Mouse (Mus musculus): ENCODE data around the gene Grip1.

Grip1 gene

DNA sequence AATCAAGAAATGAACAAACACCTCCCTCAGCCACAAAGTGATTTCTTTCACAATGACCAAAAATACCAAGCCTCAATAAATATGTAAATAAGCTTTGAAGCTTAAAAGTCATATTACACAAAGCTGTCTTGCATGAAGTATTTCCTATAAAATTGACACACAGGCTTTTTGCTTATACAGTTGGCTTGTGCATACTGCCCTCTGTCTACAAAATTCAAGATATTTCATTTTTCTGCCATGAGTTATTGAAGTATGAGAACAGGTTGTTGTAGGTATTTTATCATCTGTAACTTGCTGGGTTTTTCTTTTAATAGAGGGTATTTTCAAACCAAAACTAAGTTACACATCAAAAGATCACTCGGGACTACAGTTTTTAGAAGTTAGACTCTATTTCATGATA is 326.0 kb downstream of the Grip1 start:
- DNase-seq: no peak

DNA sequence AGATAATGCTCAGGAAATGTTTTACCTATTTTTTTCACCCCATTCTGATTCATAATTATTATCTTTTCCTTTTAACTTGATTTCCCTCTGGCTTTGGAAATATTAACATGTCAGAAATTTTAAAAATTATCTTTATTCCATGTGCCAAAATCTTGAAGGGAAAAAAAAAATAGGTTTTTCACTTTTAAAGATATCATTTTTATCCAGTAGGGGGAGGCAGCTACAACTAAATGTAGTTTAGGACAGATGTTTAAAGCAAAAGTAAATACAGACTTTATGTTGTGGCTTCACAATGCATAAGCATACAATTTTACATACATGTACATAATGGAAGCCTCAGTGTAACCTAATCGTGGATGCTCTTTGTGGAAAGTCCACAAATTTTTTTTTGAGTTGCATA is 336.9 kb downstream of the Grip1 start:
- no peak for DNase-seq

DNA sequence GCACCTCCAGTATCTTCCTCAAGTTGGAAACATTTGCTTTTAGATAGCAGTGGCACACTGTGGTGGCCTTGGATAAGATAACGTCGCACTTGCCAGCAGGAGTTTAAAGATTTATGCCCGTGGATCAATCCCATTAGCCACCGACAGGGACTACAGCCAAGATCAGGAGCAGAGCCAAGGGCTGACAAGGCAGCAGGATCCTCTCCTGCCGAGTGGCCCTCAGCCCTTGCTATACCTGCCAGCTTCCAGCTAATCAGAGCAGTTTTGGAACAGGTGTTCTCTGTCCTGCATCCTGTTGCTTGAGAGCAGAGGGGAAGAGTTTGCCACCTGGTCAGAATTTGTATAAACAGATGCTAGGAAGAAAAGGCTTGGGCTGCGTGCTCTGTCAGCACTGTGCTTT is 348.8 kb downstream of the Grip1 start:
- peak; percentile 31 for DNase-seq

DNA sequence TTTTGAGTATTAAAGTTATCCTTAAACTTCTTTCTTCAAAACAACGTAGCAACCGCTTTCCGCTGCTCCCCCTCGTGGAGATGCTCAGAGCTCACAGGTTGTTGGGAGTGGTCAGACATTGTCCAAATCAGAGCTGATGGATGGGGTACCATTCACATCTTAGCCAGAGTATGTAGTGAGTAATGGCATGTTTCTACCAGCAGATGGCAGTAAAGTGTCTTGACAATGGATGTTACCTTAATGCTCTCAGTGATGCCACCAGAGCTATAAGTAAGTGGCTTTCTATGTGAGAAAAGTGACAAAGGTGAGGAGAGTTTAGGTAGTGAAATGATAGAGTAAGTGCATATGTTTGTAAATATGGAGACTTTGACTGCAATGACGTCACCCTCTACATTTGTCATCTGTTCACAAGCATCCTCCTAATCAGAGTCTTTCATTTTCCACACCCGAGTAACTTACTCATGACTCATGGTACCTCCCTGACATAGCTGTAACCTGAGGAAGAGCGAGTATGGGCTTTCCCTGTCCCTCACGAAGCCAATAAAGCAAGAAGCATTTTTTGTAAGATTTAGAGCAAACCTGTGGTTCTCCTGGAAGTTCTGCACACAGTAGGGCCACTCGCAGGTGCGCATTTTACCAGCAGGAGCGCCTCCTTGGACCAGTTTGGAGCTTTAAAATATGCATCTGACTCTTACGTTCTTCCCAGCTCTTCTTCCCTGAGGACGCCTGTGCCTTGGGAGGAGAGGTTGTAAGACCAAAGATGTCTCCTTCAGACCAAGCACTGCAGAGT is 350.2 kb downstream of the Grip1 start:
- DNase-seq: peak; percentile 16

DNA sequence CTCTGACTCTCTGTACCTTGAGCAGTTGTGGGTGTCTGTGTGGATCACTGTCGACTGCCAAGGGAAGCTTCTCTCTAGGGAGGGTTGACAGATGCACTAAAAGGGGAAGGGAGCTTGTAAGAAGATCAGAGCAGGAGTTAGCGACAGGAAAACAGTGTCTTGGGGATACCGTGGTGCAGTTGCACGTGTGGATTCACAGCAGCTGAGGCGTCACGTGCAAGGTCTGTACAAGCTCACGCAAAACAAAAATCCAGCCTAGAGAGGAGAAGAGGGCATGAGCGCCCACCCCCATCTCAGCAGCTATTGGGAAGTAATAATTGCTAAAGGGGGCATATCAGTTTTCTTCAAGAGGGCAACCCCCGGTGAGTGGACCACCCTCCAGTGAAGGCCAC is 350.8 kb downstream of the Grip1 start:
- no peak for DNase-seq

DNA sequence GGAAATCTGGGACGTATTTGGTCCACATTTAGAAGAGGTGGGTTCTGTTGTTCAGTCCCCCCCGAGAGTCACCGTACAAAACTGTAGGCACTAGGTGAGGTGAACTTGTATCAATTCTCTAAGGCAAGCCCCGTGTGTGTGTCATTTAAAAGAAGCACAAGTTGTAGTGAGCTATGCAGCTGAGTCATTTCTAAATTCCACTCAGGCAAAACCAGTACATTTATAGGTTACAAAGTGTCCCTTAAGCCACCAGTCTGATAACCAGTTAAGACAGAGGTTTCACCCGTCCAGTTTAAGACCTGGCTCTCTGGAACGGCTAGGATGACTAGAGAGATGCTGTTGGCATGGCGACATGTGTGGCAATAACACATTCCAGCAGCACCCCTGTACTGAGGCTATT is 351.5 kb downstream of the Grip1 start:
- DNase-seq: no peak

DNA sequence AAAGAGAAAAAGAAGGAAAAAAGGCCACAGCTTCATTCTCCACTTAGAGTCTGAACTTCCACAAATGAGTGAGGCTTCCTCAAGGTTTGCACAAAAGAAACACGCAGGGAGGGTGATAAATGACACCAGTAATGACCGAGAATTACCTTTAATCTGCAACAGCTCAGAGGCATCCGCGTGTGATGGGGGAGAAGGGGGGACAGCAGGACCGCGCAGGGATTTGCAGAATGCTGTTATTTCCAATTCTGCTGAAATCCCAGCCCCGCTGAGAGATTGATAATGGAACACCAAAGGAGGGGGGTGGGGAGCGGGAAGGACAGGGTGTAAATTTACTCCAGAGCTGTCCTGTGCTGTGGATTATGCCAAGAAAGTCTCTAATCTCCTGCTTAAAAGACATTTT is 352.5 kb downstream of the Grip1 start:
- no peak for DNase-seq

DNA sequence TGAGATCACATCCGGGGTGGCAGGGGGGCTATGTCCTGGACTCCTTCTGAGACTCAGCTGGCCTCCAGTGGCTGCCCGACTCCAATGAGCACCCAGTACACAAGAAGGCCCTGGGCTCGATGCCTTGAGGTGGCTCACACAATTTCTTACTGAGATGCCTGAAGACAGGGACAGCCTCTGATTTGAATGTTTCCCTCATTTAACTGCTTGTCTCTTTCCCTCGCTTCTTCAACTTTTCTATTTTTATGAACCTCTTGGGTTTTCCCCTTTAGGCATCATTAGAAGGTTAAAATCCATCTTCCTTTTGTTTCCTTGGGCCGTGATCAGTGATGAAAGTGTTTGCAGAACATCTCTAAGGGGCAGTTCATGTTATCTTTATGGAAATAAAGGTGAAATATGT is 354.8 kb downstream of the Grip1 start:
- DNase-seq: no peak

DNA sequence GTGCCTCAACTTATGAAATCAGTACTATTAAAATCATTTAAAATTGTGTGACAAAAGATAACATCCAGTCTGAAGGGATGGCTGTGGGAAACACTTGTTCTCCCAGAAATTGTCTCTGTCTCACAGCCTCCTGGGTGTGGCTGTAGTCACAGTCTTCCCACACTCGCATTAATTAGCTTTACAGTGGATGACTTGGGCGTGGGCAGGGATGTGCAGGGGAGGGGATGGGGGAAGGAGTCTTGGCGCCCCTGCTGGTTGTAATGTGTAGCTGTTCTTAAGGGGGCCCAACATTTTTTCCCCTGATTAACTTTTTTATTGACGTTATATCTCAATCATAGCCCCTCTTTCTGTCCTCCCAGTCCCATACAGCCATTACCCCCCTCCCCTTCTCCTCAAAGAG is 360.5 kb downstream of the Grip1 start:
- DNase-seq: no peak

DNA sequence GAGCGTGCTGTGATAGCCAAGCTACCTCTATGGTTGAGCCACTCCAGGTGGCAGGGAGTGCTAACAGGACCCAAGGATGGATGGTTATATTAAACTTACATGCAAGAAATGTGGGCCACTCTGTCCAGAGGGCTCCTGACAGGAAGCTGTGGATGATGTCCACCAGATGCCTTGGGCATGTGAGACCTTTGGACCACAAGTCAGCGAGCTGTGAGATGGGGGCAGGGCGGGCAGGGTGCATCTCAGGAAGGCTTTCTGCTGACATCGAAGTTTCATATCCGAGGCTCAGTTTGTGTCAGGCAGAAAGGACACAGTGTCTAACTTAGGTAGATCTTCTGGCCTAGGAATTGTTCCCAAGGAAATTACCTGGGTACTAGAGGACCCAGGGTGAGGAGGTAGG is 362.4 kb downstream of the Grip1 start:
- no peak for DNase-seq

DNA sequence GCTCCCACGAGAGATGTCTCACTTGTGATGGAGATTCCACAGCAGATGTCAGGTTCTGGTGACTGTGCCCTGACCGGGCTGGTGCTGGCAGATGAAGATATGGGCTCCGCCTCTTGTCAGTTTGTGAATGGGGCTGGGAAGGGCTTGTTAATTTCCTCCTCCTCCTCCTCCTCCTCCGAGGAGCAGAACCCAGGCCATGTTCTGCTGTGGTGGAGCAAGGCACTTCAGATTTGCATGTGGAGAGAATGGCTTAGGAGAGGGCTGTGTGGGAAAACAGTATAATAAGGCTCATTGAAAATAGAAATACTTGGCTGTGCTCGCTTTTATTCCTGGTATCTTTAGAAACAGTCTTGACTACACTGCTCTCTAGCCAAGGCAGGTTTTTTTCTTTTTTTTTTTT is 364.8 kb downstream of the Grip1 start:
- no peak for DNase-seq

DNA sequence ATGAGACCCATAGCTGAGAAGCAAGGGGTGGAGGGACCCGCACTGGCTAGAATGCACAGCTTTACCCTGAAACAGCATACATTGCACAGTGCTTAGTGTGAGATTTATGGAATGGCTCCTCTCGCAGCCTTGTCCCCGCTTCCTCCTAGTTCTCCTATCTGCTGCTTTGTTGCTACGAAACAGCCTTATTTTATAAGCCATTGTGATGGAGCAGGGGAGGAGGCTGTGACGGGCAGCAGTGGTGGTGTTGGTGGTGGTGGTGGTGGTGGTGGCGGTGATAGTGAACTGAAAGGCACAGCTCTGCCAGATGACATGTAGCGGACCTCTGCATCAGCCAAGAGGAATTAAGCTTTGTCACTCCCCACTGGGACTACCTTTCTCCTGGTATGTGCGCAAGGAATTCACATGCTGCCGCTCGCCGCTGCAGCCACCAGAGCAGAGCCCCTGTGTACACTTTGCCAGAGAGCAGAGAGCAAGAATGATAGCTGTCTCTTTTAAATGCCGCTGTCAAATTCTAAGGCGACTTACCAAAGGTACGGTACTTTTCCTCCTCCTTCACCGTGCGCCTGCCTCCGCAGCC is 365.6 kb downstream of the Grip1 start:
- DNase-seq: no peak

DNA sequence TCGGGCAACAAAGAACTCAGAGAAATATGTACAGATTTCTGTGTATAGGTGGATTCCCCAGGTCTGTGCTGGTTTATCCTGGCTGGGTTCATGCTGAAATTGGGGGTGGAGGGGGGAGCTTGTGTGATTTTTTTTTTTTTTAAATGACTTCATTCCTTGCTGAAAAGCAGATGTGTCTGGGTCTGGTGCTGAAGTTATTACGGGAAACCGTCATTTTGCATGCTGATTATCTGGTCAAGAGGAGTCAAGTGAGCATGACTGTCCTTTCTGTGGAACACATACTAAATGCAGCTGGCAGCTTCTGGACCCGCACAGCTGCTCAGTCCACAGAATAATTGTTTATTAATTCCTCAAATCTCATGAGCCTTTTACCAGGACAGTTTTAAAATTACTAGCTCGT is 366.1 kb downstream of the Grip1 start:
- DNase-seq: no peak

DNA sequence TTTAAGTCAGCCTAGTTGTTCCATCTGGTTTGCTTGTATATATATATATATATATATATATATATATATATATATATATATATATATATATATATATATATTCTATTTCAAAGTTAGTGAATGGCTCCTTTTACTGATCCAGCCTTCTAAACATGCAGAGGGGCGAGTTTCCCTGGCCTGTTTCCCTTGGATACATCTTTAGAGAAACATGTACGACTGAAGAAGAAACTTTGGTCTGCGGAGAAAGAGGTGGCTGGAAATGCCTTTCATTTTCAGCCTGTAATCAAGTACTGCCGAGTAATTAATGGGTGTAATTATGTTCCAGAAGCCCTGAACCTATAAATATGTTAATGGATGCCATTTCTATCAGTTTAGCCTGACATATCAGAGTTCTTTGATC is 366.8 kb downstream of the Grip1 start:
- DNase-seq: no peak

DNA sequence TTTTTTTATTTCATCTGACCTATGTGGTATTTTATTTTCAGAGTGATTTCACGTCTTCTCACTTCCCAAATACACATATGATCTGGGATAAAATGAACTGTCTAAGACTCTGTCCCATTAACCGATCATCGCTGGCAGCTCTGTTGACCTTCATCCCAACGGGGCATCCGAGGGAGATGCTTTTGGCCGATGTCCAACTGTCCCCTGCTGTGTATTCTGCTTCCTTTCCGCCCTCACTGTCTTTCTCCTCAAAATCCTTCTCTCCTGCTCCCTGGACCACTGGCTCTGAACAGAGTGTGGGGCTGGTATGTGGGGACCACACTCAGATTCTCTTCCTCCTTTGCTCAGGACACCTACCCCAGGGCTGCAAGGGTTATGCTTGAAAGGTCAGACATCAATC is 370.1 kb downstream of the Grip1 start:
- DNase-seq: no peak

DNA sequence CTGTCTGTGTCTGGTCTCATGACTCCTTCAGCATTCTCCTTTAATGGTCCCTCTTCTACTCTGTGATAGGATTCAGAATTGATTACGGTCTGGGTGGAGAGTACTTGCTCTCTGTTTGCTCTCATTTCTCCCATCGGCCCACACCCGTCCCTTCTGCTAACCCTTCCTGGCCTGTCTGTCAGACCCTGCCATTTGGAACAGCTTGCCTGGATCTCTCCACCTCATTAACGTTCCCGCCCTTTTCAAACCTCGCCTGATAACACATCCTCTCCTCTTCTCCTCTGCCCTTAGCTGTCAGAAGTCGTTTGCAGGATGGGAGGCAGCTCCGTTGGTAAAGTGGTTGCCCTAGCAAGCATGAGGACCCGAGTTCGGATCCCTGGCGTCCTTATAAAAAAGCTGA is 370.9 kb downstream of the Grip1 start:
- DNase-seq: no peak

DNA sequence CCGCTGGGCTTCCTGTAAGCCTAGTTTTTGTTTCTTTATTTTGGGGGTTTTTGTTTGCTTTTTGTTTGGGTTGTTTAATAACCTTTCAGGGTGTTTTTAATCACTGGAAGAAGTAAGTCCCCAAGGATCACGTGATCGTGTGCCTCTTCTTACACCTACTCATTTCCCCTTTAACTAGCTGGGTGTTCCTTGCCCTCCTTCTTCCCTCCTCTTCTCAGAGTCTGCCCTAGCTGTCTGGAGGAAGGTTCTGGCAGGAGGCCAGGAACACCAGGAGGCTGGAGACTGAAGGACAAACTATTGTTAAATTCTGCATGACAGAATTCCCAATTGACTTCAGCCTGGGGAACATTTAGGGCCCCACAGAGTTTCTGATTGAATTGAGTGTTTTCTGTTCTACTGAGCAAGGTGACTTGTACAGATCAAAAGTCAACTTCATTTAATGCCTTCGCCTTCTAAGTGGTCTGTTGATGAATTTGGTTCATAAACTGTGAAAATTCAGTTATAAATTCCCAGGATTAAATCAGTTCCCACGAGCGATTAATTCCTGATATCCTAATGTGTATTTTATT is 376.8 kb downstream of the Grip1 start:
- DNase-seq: no peak

DNA sequence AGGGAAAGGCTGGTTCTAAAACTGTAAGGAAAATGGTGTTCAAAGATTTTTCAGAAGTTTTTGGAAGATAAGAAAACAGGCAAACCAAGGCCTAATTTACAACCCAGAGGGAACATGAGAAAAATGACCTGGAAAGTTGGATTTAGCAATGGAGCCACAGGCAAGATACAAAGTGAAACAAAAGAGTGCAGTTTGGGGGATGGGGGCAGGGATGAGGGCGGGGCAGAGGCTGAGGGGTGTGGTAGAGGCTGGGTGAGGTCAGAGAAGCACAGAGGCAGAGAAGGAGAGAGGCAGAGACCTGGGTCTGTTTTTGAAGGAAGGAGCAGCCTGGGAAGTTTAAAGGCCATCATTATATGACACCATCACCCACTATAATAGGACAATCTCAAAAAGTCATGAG is 377.5 kb downstream of the Grip1 start:
- DNase-seq: no peak

DNA sequence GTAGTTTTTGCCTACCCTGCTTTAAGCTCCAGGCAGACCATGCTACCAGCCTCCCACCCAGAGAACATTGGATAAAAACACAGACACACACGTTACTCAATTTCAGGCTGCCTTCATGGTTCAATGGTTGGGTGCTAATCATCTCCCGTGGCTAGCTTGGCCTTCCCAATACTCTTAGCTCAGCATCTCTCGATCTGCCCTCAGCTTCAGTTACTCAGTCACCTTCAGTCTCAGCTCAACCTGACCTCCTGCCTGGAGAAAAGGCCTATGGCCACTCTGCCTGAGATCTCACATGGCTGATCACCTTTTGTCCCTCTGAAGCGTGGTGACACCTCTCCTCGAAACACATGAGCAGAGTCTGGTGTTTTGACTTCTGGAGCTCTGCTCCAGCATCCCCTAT is 379.7 kb downstream of the Grip1 start:
- no peak for DNase-seq

DNA sequence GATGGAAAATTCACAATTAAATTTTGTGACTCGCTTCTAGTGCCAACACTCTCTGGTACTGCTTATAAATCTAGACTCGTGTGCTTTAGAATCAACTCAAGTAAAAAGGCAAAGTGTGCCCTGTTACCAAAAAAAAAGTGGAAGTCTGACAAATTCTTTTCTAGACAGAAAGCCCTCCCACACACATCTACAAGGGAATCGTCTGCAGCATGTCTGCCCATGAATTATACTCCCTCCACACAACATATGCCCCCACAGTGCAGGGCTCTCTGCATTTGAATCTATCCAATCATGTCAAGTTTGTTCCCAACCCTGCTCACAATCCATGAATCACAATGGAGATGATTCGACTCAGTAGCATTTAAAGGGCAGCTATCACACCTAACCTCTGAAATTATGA is 380.5 kb downstream of the Grip1 start:
- DNase-seq: no peak

DNA sequence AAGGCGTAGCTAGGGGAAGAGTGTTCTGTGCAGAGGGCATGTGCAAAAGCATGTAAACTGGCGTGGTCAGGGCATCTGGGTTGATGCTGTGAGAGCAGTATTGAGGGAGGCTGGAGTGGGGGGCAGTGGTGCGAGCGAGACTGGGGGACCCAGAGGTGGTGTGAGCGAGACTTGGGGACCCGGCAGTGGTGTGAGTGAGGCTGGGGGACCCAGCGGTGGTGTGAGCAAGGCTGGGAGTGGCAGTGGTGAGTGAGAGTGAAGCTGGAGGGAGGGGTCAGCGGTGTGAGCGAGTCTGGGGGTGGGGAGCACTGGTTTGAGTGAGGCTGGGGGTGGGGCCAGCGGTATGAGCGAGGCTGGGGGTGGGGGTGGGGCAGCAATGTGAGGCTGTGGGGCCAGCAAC is 386.0 kb downstream of the Grip1 start:
- DNase-seq: no peak

DNA sequence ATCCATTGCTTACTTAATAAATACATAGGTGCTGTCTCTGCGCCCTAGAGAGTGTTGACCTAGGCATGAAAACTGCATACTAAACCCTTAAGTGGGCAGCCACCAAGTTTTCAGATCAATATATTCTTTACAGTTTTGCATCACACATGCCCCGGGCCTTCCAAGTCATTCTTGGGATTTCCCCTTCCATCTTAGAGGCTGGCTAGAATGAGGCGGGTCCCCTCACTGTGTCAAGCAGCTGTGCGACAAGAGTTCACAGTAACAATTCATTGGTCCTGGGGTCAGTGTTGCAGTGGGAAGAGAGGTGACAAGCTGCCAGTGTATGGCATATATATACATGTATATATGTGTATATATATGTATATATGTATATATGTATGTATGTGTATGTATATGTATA is 388.4 kb downstream of the Grip1 start:
- no peak for DNase-seq

DNA sequence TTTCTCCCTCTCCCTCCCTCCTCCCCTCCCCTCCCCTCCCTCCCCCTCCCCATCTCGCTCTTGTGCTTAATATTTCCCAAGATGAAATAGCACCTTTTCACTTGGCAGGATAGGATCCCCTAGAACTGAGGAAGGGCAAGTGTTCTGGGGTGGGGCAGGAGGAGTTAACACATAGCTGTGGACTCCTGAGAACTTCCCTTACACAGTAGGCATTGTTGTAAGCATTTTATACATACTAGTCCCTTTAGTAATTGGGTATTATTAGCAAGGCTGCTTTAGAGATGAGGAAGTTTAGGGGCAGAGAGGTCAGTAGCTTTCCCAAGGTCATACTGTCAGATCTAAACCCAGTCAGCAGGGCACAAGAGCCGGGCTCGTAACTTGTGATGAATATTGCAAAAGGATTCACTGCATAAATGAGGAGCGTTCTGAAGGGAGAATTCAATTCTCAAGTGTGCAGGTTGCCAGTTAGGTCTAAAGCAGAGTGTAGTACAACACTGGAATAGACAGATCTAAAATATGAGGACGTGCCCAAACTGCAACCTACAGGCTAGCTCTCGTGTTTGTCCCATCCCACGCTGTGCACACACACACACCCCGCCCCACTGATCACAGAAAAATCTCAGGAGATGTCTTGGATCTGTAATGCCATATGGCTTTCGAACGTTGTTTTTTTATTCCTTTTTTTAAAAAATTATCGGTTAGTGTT is 392.2 kb downstream of the Grip1 start:
- no peak for DNase-seq

DNA sequence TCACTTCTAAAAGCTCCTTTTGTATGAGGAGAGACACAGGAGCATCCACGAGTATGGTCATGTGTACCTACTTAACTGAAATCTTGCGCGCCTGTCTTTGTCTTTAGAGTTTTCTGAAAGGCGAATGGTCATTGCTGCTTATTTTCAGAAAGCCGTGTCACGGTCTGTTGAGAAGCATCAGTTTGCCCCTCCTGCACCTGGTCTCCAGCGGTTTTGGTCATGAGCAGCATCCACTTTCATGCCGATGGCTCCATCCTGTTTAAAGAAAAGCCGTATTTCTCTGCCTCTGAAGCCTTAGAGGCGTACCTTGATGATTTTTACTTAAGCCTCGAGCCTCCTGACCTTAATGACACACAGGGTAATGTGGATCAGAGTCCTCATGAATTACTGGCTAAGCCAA is 398.0 kb downstream of the Grip1 start:
- DNase-seq: no peak
